Mouse (Mus musculus): ENCODE measurements around the gene Hoxb8. TPM values are rescaled to one million over a fixed set of nuclear protein-coding genes. Genes with fewer than 3 reads are reported as not detected.

Gene Hoxb8
- polyA plus RNA-seq, 1 experiment from 2014 or later = 15.1 TPM

GRCm38 (mm10) chr11:96332618-96333032, 50.9 kb downstream of the Hoxb8 start:
- H3K36me3 ChIP-seq (ENCODE audit: control insufficient read depth, insufficient read depth, low read length) = no peaks in the 10 kb centered on the region
- peaks cover 5% of the 10 kb centered on the region; the same call in 1 of the 2 replicates for H3K4me1 ChIP-seq (ENCODE audit: control insufficient read depth, insufficient read depth, low read depth, low read length)
- peak overlapping the region; percentile 70 for H3K9ac ChIP-seq (ENCODE audit: low read depth, low read length)
- WGBS = under 1% methylated on average over 31 of the region's 35 CpGs
- H3K9me3 ChIP-seq (ENCODE audit: control insufficient read depth, low read length) = no peaks in the 10 kb centered on the region
- peaks cover 41% of the 10 kb centered on the region for H3K27me3 ChIP-seq (replicated peaks; ENCODE audit: control insufficient read depth, insufficient read depth, low read length)
- peak overlapping the region; percentile 91 for H3K27ac ChIP-seq (ENCODE audit: low read depth, low read length)
- H3K4me3 ChIP-seq (ENCODE audit: low read length) = peak overlapping the region; percentile 42
- H3K4me2 ChIP-seq (ENCODE audit: low read length) = peak overlapping the region; percentile 62
- no peak for ATAC-seq

GRCm38 (mm10) chr11:96333241-96334001, 51.7 kb downstream of the Hoxb8 start:
- Histone ChIP-seq H3K27me3 (replicated peaks; ENCODE audit: control insufficient read depth, insufficient read depth, low read length) (peaks cover 40% of the 10 kb centered on the region), H3K27ac (ENCODE audit: low read depth, low read length) (peak overlapping the region; percentile 91), H3K9ac (ENCODE audit: low read depth, low read length) (peak overlapping the region; percentile 70), H3K4me2 (ENCODE audit: low read length) (peak overlapping the region; percentile 62), H3K36me3 (ENCODE audit: control insufficient read depth, insufficient read depth, low read length) (no peaks in the 10 kb centered on the region), H3K4me1 (ENCODE audit: control insufficient read depth, insufficient read depth, low read depth, low read length) (peaks cover 6% of the 10 kb centered on the region; the same call in 1 of the 2 replicates), H3K4me3 (ENCODE audit: low read length) (peak overlapping the region; percentile 42), H3K9me3 (ENCODE audit: control insufficient read depth, low read length) (no peaks in the 10 kb centered on the region)
- WGBS = 4% methylated on average over 17 of the region's 17 CpGs
- ATAC-seq = no peak

GRCm38 (mm10) chr11:96334002-96334364, 52.3 kb downstream of the Hoxb8 start:
- Histone ChIP-seq H3K36me3 (ENCODE audit: control insufficient read depth, insufficient read depth, low read length) (no peaks in the 10 kb centered on the region), H3K4me3 (ENCODE audit: low read length) (peak overlapping the region; percentile 42), H3K9me3 (ENCODE audit: control insufficient read depth, low read length) (no peaks in the 10 kb centered on the region), H3K27me3 (replicated peaks; ENCODE audit: control insufficient read depth, insufficient read depth, low read length) (peaks cover 40% of the 10 kb centered on the region), H3K27ac (ENCODE audit: low read depth, low read length) (peak overlapping the region; percentile 91), H3K9ac (ENCODE audit: low read depth, low read length) (peak overlapping the region; percentile 70), H3K4me2 (ENCODE audit: low read length) (peak overlapping the region; percentile 62), H3K4me1 (ENCODE audit: control insufficient read depth, insufficient read depth, low read depth, low read length) (peaks cover 7% of the 10 kb centered on the region; the same call in 1 of the 2 replicates)
- 15% methylated on average over 2 of the region's 2 CpGs for WGBS
- peak; percentile 21; the same call in 1 of the 2 replicates for ATAC-seq

MicroRNAs within 50 kb of the gene (microRNA counts, 519-probe panel; counts per million panel counts)
- microRNA mmu-miR-10a = 3,592 counts per million, percentile 92 among the panel's probes with 10 or more counts
- 1,438 counts per million, percentile 12 among the panel's probes with 10 or more counts for microRNA mmu-miR-196a

Small RNA genes lying within 50 kb of the gene (microRNA-seq; reads per million reads assigned to microRNA genes)
- 66,890 reads per million, percentile 100 among the genes with 10 or more reads in this experiment for gene Mir10a
- not detected for gene Mir196a-1

Other genes with a start within 250 kb of the Hoxb8 start
- gene Snf8, start 247.0 kb upstream of the Hoxb8 start, polyA plus RNA-seq (2015; fragmentation: Nextera tagmentation; extraction: Ambion mirVana) = 120 and 132 TPM in 2 replicates
- gene Ube2z, start 216.5 kb upstream of the Hoxb8 start, polyA plus RNA-seq (2015; fragmentation: Nextera tagmentation; extraction: Ambion mirVana) = 37.5 and 38.4 TPM in 2 replicates
- 787 and 865 TPM in 2 replicates for gene Atp5g1, start 206.2 kb upstream of the Hoxb8 start, polyA plus RNA-seq (2015; fragmentation: Nextera tagmentation; extraction: Ambion mirVana)
- gene Calcoco2, start 169.9 kb upstream of the Hoxb8 start, polyA plus RNA-seq (2015; fragmentation: Nextera tagmentation; extraction: Ambion mirVana) = not detected in 2 replicates
- 0.27 and 0.36 TPM in 2 replicates for gene Ttll6, start 148.1 kb upstream of the Hoxb8 start, polyA plus RNA-seq (2015; fragmentation: Nextera tagmentation; extraction: Ambion mirVana)
- not detected in 2 replicates for gene Hoxb13, start 87.6 kb upstream of the Hoxb8 start, polyA plus RNA-seq (2015; fragmentation: Nextera tagmentation; extraction: Ambion mirVana)
- gene Hoxb9, start 10.4 kb upstream of the Hoxb8 start, polyA plus RNA-seq (2015; fragmentation: Nextera tagmentation; extraction: Ambion mirVana) = 1.4 and 5.2 TPM in 2 replicates
- gene Hoxb7, start 4.7 kb downstream of the Hoxb8 start, polyA plus RNA-seq (2015; fragmentation: Nextera tagmentation; extraction: Ambion mirVana) = 29.3 and 33.1 TPM in 2 replicates
- 49.9 and 53.3 TPM in 2 replicates for gene Hoxb6, start 10.6 kb downstream of the Hoxb8 start, polyA plus RNA-seq (2015; fragmentation: Nextera tagmentation; extraction: Ambion mirVana)
- 120 and 133 TPM in 2 replicates for gene Hoxb5, start 21.4 kb downstream of the Hoxb8 start, polyA plus RNA-seq (2015; fragmentation: Nextera tagmentation; extraction: Ambion mirVana)
- gene Hoxb4, start 36.4 kb downstream of the Hoxb8 start, polyA plus RNA-seq (2015; fragmentation: Nextera tagmentation; extraction: Ambion mirVana) = 2.5 and 3.3 TPM in 2 replicates
- gene Hoxb3, start 41.4 kb downstream of the Hoxb8 start, polyA plus RNA-seq (2015; fragmentation: Nextera tagmentation; extraction: Ambion mirVana) = 4.8 and 5.6 TPM in 2 replicates
- 20.0 and 20.8 TPM in 2 replicates for gene Hoxb2, start 68.6 kb downstream of the Hoxb8 start, polyA plus RNA-seq (2015; fragmentation: Nextera tagmentation; extraction: Ambion mirVana)
- 0.21 and 0.35 TPM in 2 replicates for gene Hoxb1, start 83.8 kb downstream of the Hoxb8 start, polyA plus RNA-seq (2015; fragmentation: Nextera tagmentation; extraction: Ambion mirVana)
- gene Skap1, start 182.7 kb downstream of the Hoxb8 start, polyA plus RNA-seq (2015; fragmentation: Nextera tagmentation; extraction: Ambion mirVana) = 5.9 and 7.4 TPM in 2 replicates

Measured in hindbrain, embryonic 16.5 days (tissue).